Mouse (Mus musculus) neural tube, embryonic 14.5 days (tissue): ENCODE data around the gene 9130213A22Rik. TPM values are rescaled to one million over a fixed set of nuclear protein-coding genes. Genes with fewer than 3 reads are reported as not detected.
A peak's percentile ranks its signal among the peaks of the same experiment; 100 is the strongest.

ENCODE experiments used
- ATAC-seq: fragments of 200-750 bp; cut with Nextera tagmentation; 2 replicates; pipeline ENCODE4 v1.8.0; 2017; ENCODE audit warnings: low read depth, mild to moderate bottlenecking, moderate TSS enrichment, moderate library complexity
- H3K27ac ChIP-seq: fragments of 300-500 bp; sonication (generic); 2 replicates; pipeline ENCODE4 v1.5.1; 2014; ENCODE audit warnings: low read depth, mild to moderate bottlenecking, control low read depth, low read length, moderate library complexity, mixed read lengths
- H3K27me3 ChIP-seq: fragments of 300-500 bp; sonication (generic); 2 replicates; pipeline ENCODE4 v1.6.1; 2014; ENCODE audit warnings: low read length; ENCODE audit not compliant: control insufficient read depth, insufficient read depth
- H3K36me3 ChIP-seq: fragments of 300-500 bp; sonication (generic); 2 replicates; pipeline ENCODE4 v1.6.1; 2014; ENCODE audit warnings: low read length, mixed read lengths; ENCODE audit not compliant: control insufficient read depth, insufficient read depth
- H3K4me1 ChIP-seq: fragments of 300-500 bp; sonication (generic); 2 replicates; pipeline ENCODE4 v1.6.1; 2014; ENCODE audit warnings: low read length; ENCODE audit not compliant: control insufficient read depth, insufficient read depth
- H3K4me2 ChIP-seq: fragments of 300-500 bp; sonication (generic); 2 replicates; pipeline ENCODE4 v1.6.1; 2014; ENCODE audit warnings: mild to moderate bottlenecking, low read depth, low read length, control low read depth
- H3K4me3 ChIP-seq: fragments of 300-500 bp; sonication (generic); 2 replicates; pipeline ENCODE4 v1.5.1; 2014; ENCODE audit warnings: low read depth, low read length, control low read depth, mixed read lengths
- H3K9ac ChIP-seq: fragments of 300-500 bp; sonication (generic); replicated peaks from 2 replicates; pipeline ENCODE4 v1.6.1; 2014; ENCODE audit warnings: low read depth, mild to moderate bottlenecking, control low read depth, low read length, mixed read lengths
- H3K9me3 ChIP-seq: fragments of 300-500 bp; sonication (generic); 2 replicates; pipeline ENCODE4 v1.6.1; 2016; ENCODE audit warnings: low read length; ENCODE audit not compliant: control insufficient read depth
- WGBS: fragments of 180-500 bp; shearing (Covaris S2); extraction: QIAGEN DNeasy Blood & Tissue Kit; methylation state at CpG from one replicate; pipeline ENCODE4 v1.1.7; 2014; 5-methylcytosine and 5-hydroxymethylcytosine counted together
- polyA plus RNA-seq: library from polyadenylated mRNA; unstranded; fragments of >200 nt; fragmentation: Nextera tagmentation; extraction: Ambion mirVana; gene quantifications from 2 replicates; pipeline ENCODE4 v1.2.1, GENCODE M21; 2014

The 9130213A22Rik gene
- polyA plus RNA-seq, 1 experiment from 2014 or later = 0.48 TPM

- ATAC-seq = peak; percentile 84
- Histone ChIP-seq H3K4me3 (peak within 1 kb of the TSS; percentile 100), H3K27me3 (no peaks in the 10 kb centered on the region), H3K9me3 (no peaks in the 10 kb centered on the region), H3K9ac (peak within 1 kb of the TSS; percentile 100), H3K27ac (peak within 1 kb of the TSS; percentile 95), H3K36me3 (0 out of 2 replicates have a peak, but pooled peaks cover 8% of the 10 kb centered on the region), H3K4me2 (peak within 1 kb of the TSS; percentile 98), H3K4me1 (peaks cover 20% of the 10 kb centered on the region)
- WGBS = under 1% methylated on average over 55 of the region's 67 CpGs
These were observed 34.1 kb downstream of the 9130213A22Rik start, which contains the start of gene Vamp2 for GRCm38 (mm10) chr11:69088103-69088855. TSS of gene Vamp2 (plus strand) at chr11:69088490.

GRCm38 (mm10) chr11:69087597-69087996, 34.8 kb downstream of the 9130213A22Rik start:
- ATAC-seq = no peak
- H3K36me3 ChIP-seq = 0 out of 2 replicates have a peak, but pooled peaks cover 8% of the 10 kb centered on the region
- no peak overlapping the region for H3K4me3 ChIP-seq
- H3K27ac ChIP-seq = peak overlapping the region; percentile 95
- peak overlapping the region; percentile 98 for H3K4me2 ChIP-seq
- no peaks in the 10 kb centered on the region for H3K27me3 ChIP-seq
- no peaks in the 10 kb centered on the region for H3K9me3 ChIP-seq
- 60% methylated on average over 2 of the region's 2 CpGs for WGBS
- H3K9ac ChIP-seq = no peak overlapping the region
- peaks cover 20% of the 10 kb centered on the region for H3K4me1 ChIP-seq

GRCm38 (mm10) chr11:69087082-69087481, 35.3 kb downstream of the 9130213A22Rik start:
- ATAC-seq = no peak
- Histone ChIP-seq H3K9ac (no peak overlapping the region), H3K27me3 (no peaks in the 10 kb centered on the region), H3K4me3 (no peak overlapping the region), H3K9me3 (no peaks in the 10 kb centered on the region), H3K4me1 (peaks cover 20% of the 10 kb centered on the region), H3K4me2 (no peak overlapping the region), H3K27ac (peak overlapping the region; percentile 95; the same call in 1 of the 2 replicates), H3K36me3 (0 out of 2 replicates have a peak, but pooled peaks cover 8% of the 10 kb centered on the region)
- 32% methylated on average over 4 of the region's 4 CpGs for WGBS

- H3K4me3 ChIP-seq = no peak overlapping the region
- H3K4me2 ChIP-seq = no peak overlapping the region
- 0 out of 2 replicates have a peak, but pooled peaks cover 3% of the 10 kb centered on the region for H3K36me3 ChIP-seq
- H3K27me3 ChIP-seq = no peaks in the 10 kb centered on the region
- H3K9ac ChIP-seq = no peak overlapping the region
- no peak overlapping the region for H3K27ac ChIP-seq
- ATAC-seq = no peak
- no peaks in the 10 kb centered on the region for H3K9me3 ChIP-seq
- peaks cover 20% of the 10 kb centered on the region for H3K4me1 ChIP-seq
- WGBS = 72% methylated on average over 6 of the region's 6 CpGs
These were observed 36.0 kb downstream of the 9130213A22Rik start for GRCm38 (mm10) chr11:69086390-69086789.

GRCm38 (mm10) chr11:69085608-69086007, 36.8 kb downstream of the 9130213A22Rik start:
- Histone ChIP-seq H3K9ac (no peak overlapping the region), H3K4me3 (no peak overlapping the region), H3K27ac (no peak overlapping the region), H3K4me1 (peaks cover 17% of the 10 kb centered on the region), H3K4me2 (no peak overlapping the region), H3K9me3 (no peaks in the 10 kb centered on the region), H3K36me3 (0 out of 2 replicates have a peak, but pooled peaks cover 3% of the 10 kb centered on the region), H3K27me3 (no peaks in the 10 kb centered on the region)
- 68% methylated on average over 6 of the region's 6 CpGs for WGBS
- ATAC-seq = no peak

- H3K27ac ChIP-seq = no peak overlapping the region
- H3K4me2 ChIP-seq = no peak overlapping the region
- H3K9ac ChIP-seq = no peak overlapping the region
- no peaks in the 10 kb centered on the region for H3K9me3 ChIP-seq
- WGBS = 90% methylated on average over 7 of the region's 7 CpGs
- ATAC-seq = no peak
- no peaks in the 10 kb centered on the region for H3K27me3 ChIP-seq
- H3K4me1 ChIP-seq = no peaks in the 10 kb centered on the region
- no peaks in the 10 kb centered on the region for H3K36me3 ChIP-seq
- H3K4me3 ChIP-seq = no peak overlapping the region
These were observed 40.8 kb downstream of the 9130213A22Rik start for GRCm38 (mm10) chr11:69081613-69082012.

- no peak overlapping the region for H3K9ac ChIP-seq
- H3K27ac ChIP-seq = no peak overlapping the region
- no peak overlapping the region for H3K4me3 ChIP-seq
- no peaks in the 10 kb centered on the region for H3K27me3 ChIP-seq
- no peaks in the 10 kb centered on the region for H3K9me3 ChIP-seq
- no peaks in the 10 kb centered on the region for H3K36me3 ChIP-seq
- WGBS = 91% methylated on average over 8 of the region's 8 CpGs
- ATAC-seq = no peak
- H3K4me2 ChIP-seq = no peak overlapping the region
- no peaks in the 10 kb centered on the region for H3K4me1 ChIP-seq
These were observed 41.5 kb downstream of the 9130213A22Rik start for GRCm38 (mm10) chr11:69080855-69081222.

GRCm38 (mm10) chr11:69080102-69080854, 42.1 kb downstream of the 9130213A22Rik start:
- ATAC-seq = no peak
- Histone ChIP-seq H3K27ac (no peak overlapping the region), H3K4me1 (no peaks in the 10 kb centered on the region), H3K9ac (no peak overlapping the region), H3K9me3 (no peaks in the 10 kb centered on the region), H3K27me3 (no peaks in the 10 kb centered on the region), H3K36me3 (no peaks in the 10 kb centered on the region), H3K4me3 (no peak overlapping the region), H3K4me2 (no peak overlapping the region)
- 77% methylated on average over 15 of the region's 15 CpGs for WGBS
